Mouse (Mus musculus): ENCODE data around the gene Stxbp3. TPM values are rescaled to one million over a fixed set of nuclear protein-coding genes. Genes with fewer than 3 reads are reported as not detected.
A peak's percentile ranks its signal among the peaks of the same experiment; 100 is the strongest.
"Not testable (repeated sequence)": the region's sequence is repeated elsewhere in the genome, so short reads cannot be mapped to it uniquely, and the experiment has no call there.

Gene Stxbp3
- polyA plus RNA-seq, 1 experiment from 2014 or later = 19.3 TPM

- Histone ChIP-seq H3K4me1 (ENCODE audit: insufficient read depth) (no peaks in the 10 kb centered on the region), H3K27ac (ENCODE audit: low read depth) (no peak overlapping the region), H3K4me2 (ENCODE audit: low read depth, low read length) (no peak overlapping the region), H3K27me3 (ENCODE audit: insufficient read depth, low read length) (no peaks in the 10 kb centered on the region), H3K36me3 (replicated peaks; ENCODE audit: insufficient read depth, low read length) (no peaks in the 10 kb centered on the region), H3K9ac (replicated peaks) (no peak overlapping the region), H3K9me3 (ENCODE audit: low read length) (no peaks in the 10 kb centered on the region), H3K4me3 (ENCODE audit: low read depth, low read length) (no peak overlapping the region)
- no peak for ATAC-seq
- no peak for TF ChIP-seq CTCF (IDR thresholded peaks at IDR 0.05; ENCODE audit: low read depth)
- no peak for TF ChIP-seq EP300 (IDR thresholded peaks at IDR 0.05; ENCODE audit: low read depth)
- DNase-seq = no peak
- 69% methylated on average over 5 of the region's 5 CpGs for WGBS (ENCODE audit: insufficient replicate concordance)
These were observed 4.2 kb upstream of the Stxbp3 start for GRCm38 (mm10) chr3:108844521-108844920.

GRCm38 (mm10) chr3:108844026-108844425, 3.7 kb upstream of the Stxbp3 start:
- peaks cover 2% of the 10 kb centered on the region for H3K4me1 ChIP-seq (ENCODE audit: insufficient read depth)
- DNase-seq = no peak
- H3K9ac ChIP-seq (replicated peaks) = no peak overlapping the region
- H3K4me2 ChIP-seq (ENCODE audit: low read depth, low read length) = no peak overlapping the region
- no peak overlapping the region for H3K4me3 ChIP-seq (ENCODE audit: low read depth, low read length)
- ATAC-seq = no peak
- no peaks in the 10 kb centered on the region for H3K9me3 ChIP-seq (ENCODE audit: low read length)
- no peaks in the 10 kb centered on the region for H3K36me3 ChIP-seq (replicated peaks; ENCODE audit: insufficient read depth, low read length)
- TF ChIP-seq CTCF (IDR thresholded peaks at IDR 0.05; ENCODE audit: low read depth) = no peak
- TF ChIP-seq EP300 (IDR thresholded peaks at IDR 0.05; ENCODE audit: low read depth) = no peak
- no peaks in the 10 kb centered on the region for H3K27me3 ChIP-seq (ENCODE audit: insufficient read depth, low read length)
- WGBS (ENCODE audit: insufficient replicate concordance) = 78% methylated on average over 6 of the region's 6 CpGs
- no peak overlapping the region for H3K27ac ChIP-seq (ENCODE audit: low read depth)

GRCm38 (mm10) chr3:108840716-108841054, 359 bp upstream of the Stxbp3 start:
- no peaks in the 10 kb centered on the region for H3K27me3 ChIP-seq (ENCODE audit: insufficient read depth, low read length)
- no peak for TF ChIP-seq EP300 (IDR thresholded peaks at IDR 0.05; ENCODE audit: low read depth)
- no peak for TF ChIP-seq CTCF (IDR thresholded peaks at IDR 0.05; ENCODE audit: low read depth)
- WGBS (ENCODE audit: insufficient replicate concordance) = 46% methylated on average over 4 of the region's 4 CpGs
- H3K4me3 ChIP-seq (ENCODE audit: low read depth, low read length) = peak overlapping the region; percentile 74; the same call in 1 of the 2 replicates
- no peak overlapping the region for H3K4me2 ChIP-seq (ENCODE audit: low read depth, low read length)
- H3K27ac ChIP-seq (ENCODE audit: low read depth) = no peak overlapping the region
- H3K9ac ChIP-seq (replicated peaks) = no peak overlapping the region
- DNase-seq (no peak), ATAC-seq (peak; percentile 0; the same call in 1 of the 2 replicates)
- H3K36me3 ChIP-seq (replicated peaks; ENCODE audit: insufficient read depth, low read length) = 0 out of 2 replicates have a peak, but pooled peaks cover 5% of the 10 kb centered on the region
- H3K9me3 ChIP-seq (ENCODE audit: low read length) = no peaks in the 10 kb centered on the region
- peaks cover 16% of the 10 kb centered on the region for H3K4me1 ChIP-seq (ENCODE audit: insufficient read depth)

- peak overlapping the region; percentile 74 for H3K4me2 ChIP-seq (ENCODE audit: low read depth, low read length)
These were observed 703 bp downstream of the Stxbp3 start for GRCm38 (mm10) chr3:108839647-108839999.

DNA sequence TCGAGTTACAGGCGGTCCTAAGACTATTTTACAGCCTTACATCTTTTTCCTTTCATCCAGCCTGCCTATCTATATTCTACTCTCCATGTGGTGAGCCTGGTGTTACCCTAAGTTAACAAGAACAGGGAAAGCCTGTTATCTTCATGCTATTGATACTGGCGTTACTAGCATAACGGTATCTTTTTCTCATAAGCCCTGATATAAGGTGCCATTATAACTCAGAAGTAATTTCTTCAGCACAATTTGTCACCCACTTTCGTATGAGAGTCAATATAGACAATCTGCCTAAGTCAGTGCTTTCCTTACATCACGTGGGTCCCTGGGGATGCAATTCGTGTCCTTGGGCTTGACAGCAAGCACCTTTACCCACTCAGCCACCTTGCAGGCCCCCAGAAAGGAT, 1.3 kb downstream of the Stxbp3 start:
- no peak overlapping the region for H3K9ac ChIP-seq (replicated peaks)
- 58% methylated on average over 7 of the region's 7 CpGs for WGBS (ENCODE audit: insufficient replicate concordance)
- peak overlapping the region; percentile 74 for H3K4me3 ChIP-seq (ENCODE audit: low read depth, low read length)
- 0 out of 2 replicates have a peak, but pooled peaks cover 5% of the 10 kb centered on the region for H3K36me3 ChIP-seq (replicated peaks; ENCODE audit: insufficient read depth, low read length)
- H3K27me3 ChIP-seq (ENCODE audit: insufficient read depth, low read length) = no peaks in the 10 kb centered on the region
- H3K4me1 ChIP-seq (ENCODE audit: insufficient read depth) = peaks cover 16% of the 10 kb centered on the region
- H3K9me3 ChIP-seq (ENCODE audit: low read length) = no peaks in the 10 kb centered on the region
- DNase-seq (no peak), ATAC-seq (no peak)
- TF ChIP-seq EP300 (IDR thresholded peaks at IDR 0.05; ENCODE audit: low read depth) (peak; percentile 7; the same call in 1 of the 2 replicates), CTCF (IDR thresholded peaks at IDR 0.05; ENCODE audit: low read depth) (no peak)
- H3K27ac ChIP-seq (ENCODE audit: low read depth) = no peak overlapping the region; the same call in 1 of the 2 replicates
- peak overlapping the region; percentile 74 for H3K4me2 ChIP-seq (ENCODE audit: low read depth, low read length)

More at GRCm38 (mm10) chr3:108839647-108839999, 703 bp downstream of the Stxbp3 start:
- WGBS (ENCODE audit: insufficient replicate concordance) = 3% methylated on average over 8 of the region's 8 CpGs
- Histone ChIP-seq H3K27me3 (ENCODE audit: insufficient read depth, low read length) (no peaks in the 10 kb centered on the region), H3K9ac (replicated peaks) (peak overlapping the region; percentile 72), H3K9me3 (ENCODE audit: low read length) (no peaks in the 10 kb centered on the region), H3K4me3 (ENCODE audit: low read depth, low read length) (peak overlapping the region; percentile 74), H3K4me1 (ENCODE audit: insufficient read depth) (peaks cover 16% of the 10 kb centered on the region), H3K36me3 (replicated peaks; ENCODE audit: insufficient read depth, low read length) (0 out of 2 replicates have a peak, but pooled peaks cover 5% of the 10 kb centered on the region), H3K27ac (ENCODE audit: low read depth) (peak overlapping the region; percentile 94)
- DNase-seq = no peak
- TF ChIP-seq EP300 (IDR thresholded peaks at IDR 0.05; ENCODE audit: low read depth) = no peak
- no peak for ATAC-seq

DNA sequence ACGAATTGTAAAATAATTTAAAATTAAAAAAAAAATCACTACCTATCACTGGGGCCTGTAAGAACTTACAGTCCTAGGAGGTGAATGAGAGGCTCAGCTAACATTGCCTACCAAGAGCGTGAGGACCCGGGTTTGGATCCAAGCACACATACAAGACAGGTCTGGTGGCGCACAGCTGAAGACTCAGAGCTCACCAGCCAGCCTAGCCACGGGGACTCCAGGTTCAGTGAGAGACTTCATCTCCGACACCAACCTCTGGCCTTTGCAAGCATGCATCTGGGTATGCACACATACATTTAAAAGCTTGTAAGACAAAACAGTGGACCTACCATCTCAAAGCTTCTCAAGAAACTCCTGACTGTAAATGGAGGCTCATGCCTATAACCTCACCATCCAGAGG, 3.4 kb downstream of the Stxbp3 start:
- no peak for TF ChIP-seq EP300 (IDR thresholded peaks at IDR 0.05; ENCODE audit: low read depth)
- no peak for TF ChIP-seq CTCF (IDR thresholded peaks at IDR 0.05; ENCODE audit: low read depth)
- Histone ChIP-seq H3K27ac (ENCODE audit: low read depth) (no peak overlapping the region), H3K4me2 (ENCODE audit: low read depth, low read length) (no peak overlapping the region), H3K9ac (replicated peaks) (no peak overlapping the region), H3K36me3 (replicated peaks; ENCODE audit: insufficient read depth, low read length) (0 out of 2 replicates have a peak, but pooled peaks cover 5% of the 10 kb centered on the region), H3K4me1 (ENCODE audit: insufficient read depth) (peaks cover 16% of the 10 kb centered on the region), H3K9me3 (ENCODE audit: low read length) (no peaks in the 10 kb centered on the region), H3K4me3 (ENCODE audit: low read depth, low read length) (no peak overlapping the region), H3K27me3 (ENCODE audit: insufficient read depth, low read length) (no peaks in the 10 kb centered on the region)
- DNase-seq (no peak), ATAC-seq (no peak)
- 80% methylated on average over 6 of the region's 6 CpGs for WGBS (ENCODE audit: insufficient replicate concordance)

- not testable (repeated sequence) for ATAC-seq; H3K27me3 ChIP-seq (ENCODE audit: insufficient read depth, low read length); H3K9me3 ChIP-seq (ENCODE audit: low read length); H3K36me3 ChIP-seq (replicated peaks; ENCODE audit: insufficient read depth, low read length); H3K9ac ChIP-seq (replicated peaks); H3K4me2 ChIP-seq (ENCODE audit: low read depth, low read length); H3K27ac ChIP-seq (ENCODE audit: low read depth); DNase-seq; H3K4me3 ChIP-seq (ENCODE audit: low read depth, low read length)
- 88% methylated on average over 1 of the region's 1 CpGs for WGBS (ENCODE audit: insufficient replicate concordance)
- H3K4me1 ChIP-seq (ENCODE audit: insufficient read depth) = peaks cover 18% of the 10 kb centered on the region; the same call in 1 of the 2 replicates
These were observed 6.6 kb downstream of the Stxbp3 start for GRCm38 (mm10) chr3:108833717-108834116.
